Mouse (Mus musculus) intestine, postnatal 0 days (tissue): ENCODE data around the gene Olfr1175-ps. TPM values are rescaled to one million over a fixed set of nuclear protein-coding genes. Genes with fewer than 3 reads are reported as not detected.
A peak's percentile ranks its signal among the peaks of the same experiment; 100 is the strongest.

ENCODE experiments used
- ATAC-seq: fragments of 200-750 bp; cut with Nextera tagmentation; 2 replicates; pipeline ENCODE4 v1.8.0; 2017; ENCODE audit warnings: mild to moderate bottlenecking, moderate TSS enrichment, moderate library complexity
- H3K27ac ChIP-seq: fragments of 300-500 bp; sonication (generic); 2 replicates; pipeline ENCODE4 v1.5.1; 2014; ENCODE audit warnings: mild to moderate bottlenecking, low read depth, low read length, moderate library complexity
- H3K27me3 ChIP-seq: fragments of 300-500 bp; sonication (generic); replicated peaks from 2 replicates; pipeline ENCODE4 v1.6.1; 2014; ENCODE audit warnings: low read length, mixed read lengths; ENCODE audit not compliant: control insufficient read depth, insufficient read depth
- H3K36me3 ChIP-seq: fragments of 300-500 bp; sonication (generic); 2 replicates; pipeline ENCODE4 v1.6.1; 2014; ENCODE audit warnings: mild to moderate bottlenecking, moderate library complexity; ENCODE audit not compliant: control insufficient read depth, insufficient read depth
- H3K4me1 ChIP-seq: fragments of 300-500 bp; sonication (generic); replicated peaks from 2 replicates; pipeline ENCODE4 v1.6.1; 2014; ENCODE audit warnings: antibody characterized with exemption, low read length, mixed read lengths; ENCODE audit not compliant: control insufficient read depth, insufficient read depth
- H3K4me2 ChIP-seq: fragments of 300-500 bp; sonication (generic); replicated peaks from 2 replicates; pipeline ENCODE4 v1.6.1; 2014; ENCODE audit warnings: low read depth, mild to moderate bottlenecking, moderate library complexity
- H3K4me3 ChIP-seq: fragments of 300-500 bp; sonication (generic); 2 replicates; pipeline ENCODE4 v1.5.1; 2014; ENCODE audit warnings: low read depth, low read length
- H3K9ac ChIP-seq: fragments of 300-500 bp; sonication (generic); 2 replicates; pipeline ENCODE4 v1.6.1; 2014; ENCODE audit warnings: mild to moderate bottlenecking, low read depth, low read length
- H3K9me3 ChIP-seq: fragments of 300-500 bp; sonication (generic); 2 replicates; pipeline ENCODE4 v1.6.1; 2016; ENCODE audit warnings: mixed run types; ENCODE audit not compliant: control insufficient read depth
- CTCF ChIP-seq: sonication (generic); IDR thresholded peaks from 2 replicates; pipeline ENCODE4 v1.5.1; 2016; ENCODE audit warnings: low read depth, mild to moderate bottlenecking, control low read depth, antibody characterized with exemption, moderate library complexity
- WGBS: fragments of 180-500 bp; shearing (Covaris S2); extraction: QIAGEN DNeasy Blood & Tissue Kit; methylation state at CpG from one replicate; pipeline ENCODE4 v1.1.7; 2014; 5-methylcytosine and 5-hydroxymethylcytosine counted together
- polyA plus RNA-seq: library from polyadenylated mRNA; unstranded; fragments of >200 nt; fragmentation: Nextera tagmentation; extraction: Ambion mirVana; gene quantifications from 2 replicates; pipeline ENCODE4 v1.2.1, GENCODE M21; 2015

The Olfr1175-ps gene
- polyA plus RNA-seq = not detected in 2 replicates

DNA sequence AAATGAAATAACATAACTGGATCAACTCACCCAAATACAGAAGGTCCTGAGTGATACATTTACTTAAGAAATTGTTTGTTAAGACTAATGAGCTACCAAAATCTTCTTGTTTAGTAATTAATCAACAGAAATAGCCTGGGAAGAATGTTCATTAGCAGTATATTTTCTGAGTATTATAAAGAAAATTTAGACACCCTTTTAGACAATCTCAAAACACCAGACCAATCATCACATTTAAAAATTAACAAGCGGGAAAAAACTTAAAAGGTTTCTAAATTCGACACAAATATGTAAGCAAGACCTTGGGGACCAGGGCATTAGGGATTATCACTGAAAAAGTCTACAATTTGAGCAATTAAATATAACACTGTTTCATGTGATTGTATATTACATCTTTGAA, at the start of gene Olfr1175-ps:
TSS of gene Olfr1175-ps (minus strand) at position 101 of the 400 bp plus-strand sequence.
- WGBS = 81% methylated on average over 2 of the region's 2 CpGs
- H3K27ac ChIP-seq = no peak within 1 kb of the TSS
- no peak for ATAC-seq

DNA sequence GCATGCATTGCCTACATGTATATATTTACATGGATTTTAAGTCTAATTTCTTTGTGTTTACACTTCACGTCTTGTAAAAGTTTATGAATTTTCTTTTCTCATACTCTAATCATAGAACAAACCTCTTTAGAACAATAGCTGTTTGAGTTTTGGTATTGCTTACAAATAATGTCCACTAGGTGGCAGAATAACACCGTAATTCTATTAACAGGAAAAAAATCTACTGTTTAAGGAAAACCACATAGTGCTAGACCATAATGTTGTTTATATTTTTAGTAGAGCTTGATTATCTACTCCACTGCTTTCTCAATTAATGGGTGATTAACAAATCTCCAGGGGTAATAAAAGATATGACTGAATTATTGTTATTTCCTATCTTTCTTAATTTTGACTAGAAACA, 29.3 kb upstream of the Olfr1175-ps start:
- no peak overlapping the region for H3K4me2 ChIP-seq
- ATAC-seq = no peak
- no peaks in the 10 kb centered on the region for H3K9me3 ChIP-seq
- H3K27me3 ChIP-seq = no peaks in the 10 kb centered on the region
- no peak overlapping the region for H3K4me3 ChIP-seq
- H3K27ac ChIP-seq = no peak overlapping the region
- H3K4me1 ChIP-seq = no peaks in the 10 kb centered on the region
- H3K9ac ChIP-seq = no peak overlapping the region
- TF ChIP-seq CTCF = peak; percentile 67
- 0% methylated on average over 2 of the region's 2 CpGs for WGBS
- H3K36me3 ChIP-seq = no peaks in the 10 kb centered on the region

More for the DNA sequence above, at the start of gene Olfr1175-ps:
- no peak within 1 kb of the TSS for H3K4me3 ChIP-seq
- H3K9ac ChIP-seq = no peak within 1 kb of the TSS
- no peak for TF ChIP-seq CTCF
- H3K4me2 ChIP-seq = no peak within 1 kb of the TSS
- no peaks in the 10 kb centered on the region for H3K9me3 ChIP-seq
- no peaks in the 10 kb centered on the region for H3K36me3 ChIP-seq
- no peaks in the 10 kb centered on the region for H3K27me3 ChIP-seq
- no peaks in the 10 kb centered on the region for H3K4me1 ChIP-seq

DNA sequence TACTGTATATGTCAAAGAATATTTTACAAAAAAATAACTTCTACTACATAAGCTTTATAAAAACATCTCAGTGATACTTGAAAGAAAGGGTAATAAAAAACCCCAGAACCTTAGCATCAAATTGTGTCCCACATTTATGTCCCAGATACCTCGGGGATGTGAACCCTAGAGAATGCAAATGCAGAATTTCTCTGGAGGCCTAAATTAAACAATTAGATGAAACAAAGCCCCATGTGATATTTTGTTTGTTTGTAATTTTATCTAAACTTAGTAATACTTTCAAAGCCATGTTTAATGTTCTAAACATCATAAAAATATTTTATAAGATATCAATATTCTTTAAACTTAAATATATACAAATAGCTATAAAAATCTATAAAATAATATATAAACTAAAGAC, 19.4 kb upstream of the Olfr1175-ps start, which contains the start of gene Olfr1177-ps:
TSS of gene Olfr1177-ps (minus strand) at position 101 of the 400 bp plus-strand sequence.
- H3K36me3 ChIP-seq = no peaks in the 10 kb centered on the region
- no peak within 1 kb of the TSS for H3K27ac ChIP-seq
- H3K9ac ChIP-seq = no peak within 1 kb of the TSS
- H3K27me3 ChIP-seq = no peaks in the 10 kb centered on the region
- no peak within 1 kb of the TSS for H3K4me3 ChIP-seq
- H3K4me2 ChIP-seq = no peak within 1 kb of the TSS
- no peaks in the 10 kb centered on the region for H3K4me1 ChIP-seq
- TF ChIP-seq CTCF = no peak
- H3K9me3 ChIP-seq = no peaks in the 10 kb centered on the region
- ATAC-seq = no peak
- WGBS = 78% methylated on average over 1 of the region's 1 CpGs

DNA sequence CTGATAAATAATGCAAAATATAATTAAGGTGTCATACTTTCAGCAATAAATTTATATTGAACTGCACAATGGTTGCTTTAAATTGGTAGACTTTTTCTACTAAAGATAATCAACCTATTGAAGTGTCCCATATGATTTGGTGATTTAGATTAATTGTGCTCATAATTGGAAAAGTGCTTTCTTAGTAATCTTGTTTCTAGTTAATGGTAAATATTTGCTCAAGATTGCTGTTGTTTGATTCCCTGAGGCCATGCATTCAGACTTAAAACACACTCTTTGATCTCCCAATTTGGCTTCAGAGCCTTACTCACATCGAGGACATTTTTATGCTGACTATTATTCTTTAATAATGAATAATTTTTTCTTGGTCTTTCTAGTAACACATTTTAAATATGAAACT, 9.4 kb upstream of the Olfr1175-ps start, which contains the start of gene Olfr1176:
TSS of gene Olfr1176 (plus strand) at position 301 of the 400 bp plus-strand sequence.
- Histone ChIP-seq H3K9me3 (no peaks in the 10 kb centered on the region), H3K4me2 (no peak within 1 kb of the TSS), H3K4me3 (no peak within 1 kb of the TSS), H3K27me3 (no peaks in the 10 kb centered on the region), H3K9ac (no peak within 1 kb of the TSS), H3K4me1 (no peaks in the 10 kb centered on the region), H3K27ac (no peak within 1 kb of the TSS), H3K36me3 (no peaks in the 10 kb centered on the region)
- WGBS = 47% methylated on average over 1 of the region's 1 CpGs
- no peak for TF ChIP-seq CTCF
- ATAC-seq = no peak

- no peak within 1 kb of the TSS for H3K9ac ChIP-seq
- no peak within 1 kb of the TSS for H3K4me2 ChIP-seq
- no peak for TF ChIP-seq CTCF
- WGBS = 87% methylated on average over 4 of the region's 4 CpGs
- H3K36me3 ChIP-seq = no peaks in the 10 kb centered on the region
- H3K9me3 ChIP-seq = no peaks in the 10 kb centered on the region
- H3K27ac ChIP-seq = no peak within 1 kb of the TSS
- H3K4me1 ChIP-seq = no peaks in the 10 kb centered on the region
- no peak within 1 kb of the TSS for H3K4me3 ChIP-seq
- no peaks in the 10 kb centered on the region for H3K27me3 ChIP-seq
- no peak for ATAC-seq
Measured at GRCm38 (mm10) chr2:88315035-88315434, 12.0 kb downstream of the Olfr1175-ps start, which contains the start of gene Olfr1174-ps. Gene Olfr1174-ps, minus strand, starts transcription at chr2:88315135.

DNA sequence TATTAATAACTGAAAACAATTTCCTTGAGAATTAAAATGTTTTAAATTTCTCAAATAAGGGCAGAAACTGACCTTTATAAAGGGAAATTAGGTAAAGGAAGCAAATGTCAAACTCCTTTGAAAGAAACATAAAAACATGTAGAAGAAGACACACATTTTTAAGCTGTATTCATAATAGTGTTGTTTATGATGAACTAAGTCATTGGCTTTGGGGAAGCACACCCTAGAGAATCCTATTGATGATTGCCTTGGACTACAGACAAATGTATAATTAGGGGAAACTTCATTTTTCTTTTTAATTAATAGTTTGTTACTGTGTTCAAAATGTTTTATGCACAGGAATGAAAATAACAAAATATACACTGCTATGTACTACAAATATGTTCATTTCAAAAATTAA, 47.2 kb downstream of the Olfr1175-ps start, which contains the start of gene Olfr1173:
TSS of gene Olfr1173 (minus strand) at position 101 of the 400 bp plus-strand sequence.
- H3K9ac ChIP-seq = no peak within 1 kb of the TSS
- no peak within 1 kb of the TSS for H3K4me3 ChIP-seq
- no peak within 1 kb of the TSS for H3K4me2 ChIP-seq
- H3K27ac ChIP-seq = no peak within 1 kb of the TSS
- H3K36me3 ChIP-seq = no peaks in the 10 kb centered on the region
- no peak for TF ChIP-seq CTCF
- H3K9me3 ChIP-seq = no peaks in the 10 kb centered on the region
- H3K27me3 ChIP-seq = no peaks in the 10 kb centered on the region
- ATAC-seq = no peak
- H3K4me1 ChIP-seq = no peaks in the 10 kb centered on the region

Other genes with a start within 250 kb of the Olfr1175-ps start
- gene Olfr1164, start 233.2 kb downstream of the Olfr1175-ps start, polyA plus RNA-seq = not detected in 2 replicates
- gene Olfr1166, start 198.9 kb downstream of the Olfr1175-ps start, polyA plus RNA-seq = not detected in 2 replicates
- not detected in 2 replicates for gene Olfr1167, start 172.0 kb downstream of the Olfr1175-ps start, polyA plus RNA-seq
- gene Olfr1168, start 145.3 kb downstream of the Olfr1175-ps start, polyA plus RNA-seq = not detected in 2 replicates
- gene Olfr1170, start 98.9 kb downstream of the Olfr1175-ps start, polyA plus RNA-seq = not detected in 2 replicates
- gene Olfr1173, start 47.3 kb downstream of the Olfr1175-ps start, polyA plus RNA-seq = 0.03 TPM in 1 of 2 replicates, not detected in the other
- gene Olfr1174-ps, start 12.1 kb downstream of the Olfr1175-ps start, polyA plus RNA-seq = not detected in 2 replicates
- not detected in 2 replicates for gene Olfr1176, start 9.5 kb upstream of the Olfr1175-ps start, polyA plus RNA-seq
- gene Olfr1177-ps, start 19.3 kb upstream of the Olfr1175-ps start, polyA plus RNA-seq = not detected in 2 replicates
- not detected in 2 replicates for gene Olfr1178, start 59.8 kb upstream of the Olfr1175-ps start, polyA plus RNA-seq
- not detected in 2 replicates for gene Olfr1179, start 79.2 kb upstream of the Olfr1175-ps start, polyA plus RNA-seq
- gene Olfr1180, start 91.9 kb upstream of the Olfr1175-ps start, polyA plus RNA-seq = not detected in 2 replicates
- not detected in 2 replicates for gene Olfr1181, start 99.0 kb upstream of the Olfr1175-ps start, polyA plus RNA-seq
- not detected in 2 replicates for gene Gm13757, start 121.9 kb upstream of the Olfr1175-ps start, polyA plus RNA-seq
- gene Olfr1183, start 127.7 kb upstream of the Olfr1175-ps start, polyA plus RNA-seq = not detected in 2 replicates
- gene Olfr1184, start 156.4 kb upstream of the Olfr1175-ps start, polyA plus RNA-seq = not detected in 2 replicates
- gene Olfr1185-ps1, start 166.1 kb upstream of the Olfr1175-ps start, polyA plus RNA-seq = not detected in 2 replicates
- not detected in 2 replicates for gene Olfr1186, start 191.3 kb upstream of the Olfr1175-ps start, polyA plus RNA-seq
- gene Olfr1188, start 229.7 kb upstream of the Olfr1175-ps start, polyA plus RNA-seq = not detected in 2 replicates